Mouse (Mus musculus) heart, adult 2 months (tissue): Measurements from ENCODE around the gene Mettl8. TPM values are rescaled to one million over a fixed set of nuclear protein-coding genes. Genes with fewer than 3 reads are reported as not detected.

Source experiments
- DNase-seq, 2 experiments: peaks; one replicate each; pipeline ENCODE4 v3.0.0; 2021
- H3K27ac ChIP-seq: fragments of 200-600 bp; 2 replicates; pipeline ENCODE4 v1.8.1; 2022
- H3K27me3 ChIP-seq: fragments of 200-500 bp; 2 replicates; pipeline ENCODE4 v1.6.1; 2012; ENCODE audit warnings: mild to moderate bottlenecking, low read length, inconsistent platforms, mixed read lengths; ENCODE audit not compliant: control insufficient read depth, insufficient read depth
- H3K36me3 ChIP-seq: fragments of 200-500 bp; 2 replicates; pipeline ENCODE4 v1.6.1; 2012; ENCODE audit warnings: low read length, inconsistent platforms; ENCODE audit not compliant: control insufficient read depth, insufficient read depth
- H3K4me1 ChIP-seq: fragments of 200-500 bp; 2 replicates; pipeline ENCODE4 v1.6.1; 2011; ENCODE audit warnings: low read length; ENCODE audit not compliant: control insufficient read depth, insufficient read depth
- H3K4me3 ChIP-seq: fragments of 200-600 bp; 2 replicates; pipeline ENCODE4 v1.8.1; 2022
- H3K79me2 ChIP-seq: fragments of 200-500 bp; replicated peaks from 2 replicates; pipeline ENCODE4 v1.6.1; 2012; ENCODE audit warnings: mild to moderate bottlenecking, inconsistent platforms, low read length, moderate library complexity, mixed read lengths; ENCODE audit not compliant: control insufficient read depth, insufficient read depth
- H3K9ac ChIP-seq: fragments of 200-500 bp; 2 replicates; pipeline ENCODE4 v1.6.1; 2012; ENCODE audit warnings: low read depth, mild to moderate bottlenecking, control low read depth, inconsistent platforms, low read length, mixed read lengths
- CTCF ChIP-seq: fragments of 200-600 bp; IDR thresholded peaks from 2 replicates; pipeline ENCODE4 v1.8.1; 2022; ENCODE audit warnings: antibody characterized with exemption, mild to moderate bottlenecking, moderate library complexity
- EP300 ChIP-seq: fragments of 200-500 bp; IDR thresholded peaks from 2 replicates; pipeline ENCODE4 v1.6.1; 2011; ENCODE audit warnings: low read depth, low read length, control low read depth; ENCODE audit not compliant: insufficient read depth
- POLR2A ChIP-seq: fragments of 200-500 bp; IDR thresholded peaks from 2 replicates; pipeline ENCODE4 v1.6.1; 2011; ENCODE audit warnings: mild to moderate bottlenecking, low read depth, low read length, control low read depth; ENCODE audit not compliant: insufficient read depth
- WGBS: fragments of 180-500 bp; shearing (Covaris S2); methylation state at CpG from one replicate; pipeline ENCODE4 v1.1.7; 2018; 5-methylcytosine and 5-hydroxymethylcytosine counted together
- intact Hi-C: fragments of 180-260 bp; cut with DNase I; formaldehyde crosslinking; loops from one replicate; pipeline ENCODE4 v1.15.1; 2025
- polyA plus RNA-seq: library from polyadenylated mRNA; depleted of rRNA; stranded (reverse); fragments of >200 nt; gene quantifications from 2 replicates; pipeline ENCODE4 v1.2.3, GENCODE M21; 2012
- total RNA-seq, 2 experiments: library from RNA; stranded (reverse); gene quantifications; 2 replicates each; pipeline ENCODE4 v1.2.3; 2021

Gene Mettl8
- total and polyA plus RNA-seq, 3 experiments = 3.2 to 4.6 (median 4.3) TPM

GRCm38 (mm10) chr2:70990196-70990595, 65.2 kb downstream of the Mettl8 start:
- DNase-seq = peak; percentile 46 to 65
- Histone ChIP-seq H3K27me3 (no peaks in the 10 kb centered on the region), H3K4me3 (peak overlapping the region; percentile 27; the same call in 1 of the 2 replicates), H3K79me2 (no peaks in the 10 kb centered on the region), H3K27ac (peak overlapping the region; percentile 79), H3K4me1 (peaks cover 9% of the 10 kb centered on the region), H3K9ac (no peak overlapping the region), H3K36me3 (no peaks in the 10 kb centered on the region)
- intact Hi-C loops = loop anchor here (5.0 kb wide), 1 partner anchor 47 kb away; no protein-coding TSS in a partner anchor
- WGBS = 15% methylated on average over 4 of the region's 4 CpGs
- TF ChIP-seq CTCF (no peak), POLR2A (no peak), EP300 (peak; percentile 37; the same call in 1 of the 2 replicates)

GRCm38 (mm10) chr2:70989201-70990191, 65.9 kb downstream of the Mettl8 start:
- Histone ChIP-seq H3K27ac (peak overlapping the region; percentile 79), H3K4me3 (peak overlapping the region; percentile 27), H3K36me3 (no peaks in the 10 kb centered on the region), H3K27me3 (no peaks in the 10 kb centered on the region), H3K4me1 (peaks cover 9% of the 10 kb centered on the region), H3K79me2 (no peaks in the 10 kb centered on the region), H3K9ac (peak overlapping the region; percentile 10)
- intact Hi-C loops = loop anchor here (5.0 kb wide), 1 partner anchor 48 kb away; no protein-coding TSS in a partner anchor
- WGBS = 22% methylated on average over 17 of the region's 17 CpGs
- TF ChIP-seq EP300 = 0 out of 2 replicates have a peak, but pooled peaks have one; percentile 22
- no peak for TF ChIP-seq POLR2A
- TF ChIP-seq CTCF = no peak
- DNase-seq = peak; percentile 35 to 55

GRCm38 (mm10) chr2:70978271-70978670, 77.1 kb downstream of the Mettl8 start:
- WGBS = 32% methylated on average over 5 of the region's 5 CpGs
- peak; percentile 58 to 75 for DNase-seq
- intact Hi-C loops = no loop called here
- Histone ChIP-seq H3K27ac (no peak overlapping the region), H3K36me3 (no peaks in the 10 kb centered on the region), H3K27me3 (no peaks in the 10 kb centered on the region), H3K4me3 (no peak overlapping the region), H3K4me1 (peaks cover 4% of the 10 kb centered on the region), H3K79me2 (no peaks in the 10 kb centered on the region), H3K9ac (no peak overlapping the region)
- TF ChIP-seq CTCF (no peak), POLR2A (no peak), EP300 (no peak)

GRCm38 (mm10) chr2:70974769-70975168, 80.6 kb downstream of the Mettl8 start:
- Histone ChIP-seq H3K79me2 (no peaks in the 10 kb centered on the region), H3K36me3 (no peaks in the 10 kb centered on the region), H3K27me3 (no peaks in the 10 kb centered on the region), H3K4me3 (no peak overlapping the region), H3K9ac (no peak overlapping the region), H3K27ac (no peak overlapping the region), H3K4me1 (peaks cover 4% of the 10 kb centered on the region)
- 92% methylated on average over 6 of the region's 6 CpGs for WGBS
- DNase-seq = no peak
- TF ChIP-seq POLR2A (no peak), CTCF (no peak), EP300 (no peak)
- intact Hi-C loops = no loop called here

GRCm38 (mm10) chr2:70972795-70973518, 82.4 kb downstream of the Mettl8 start:
- no peaks in the 10 kb centered on the region for H3K36me3 ChIP-seq
- H3K9ac ChIP-seq = no peak overlapping the region
- H3K27me3 ChIP-seq = no peaks in the 10 kb centered on the region
- intact Hi-C loops = no loop called here
- no peak overlapping the region for H3K4me3 ChIP-seq
- H3K79me2 ChIP-seq = no peaks in the 10 kb centered on the region
- no peak overlapping the region for H3K27ac ChIP-seq
- DNase-seq = no peak
- 73% methylated on average over 16 of the region's 16 CpGs for WGBS
- H3K4me1 ChIP-seq = no peaks in the 10 kb centered on the region
- TF ChIP-seq EP300 (no peak), CTCF (no peak), POLR2A (no peak)
